Mouse (Mus musculus): ENCODE measurements around the gene Fam189a1. TPM values are rescaled to one million over a fixed set of nuclear protein-coding genes. Genes with fewer than 3 reads are reported as not detected.

Fam189a1 gene
- 10 to 100 TPM; 26.4 to 34.3 TPM for total RNA-seq (2021)

GRCm38 (mm10) chr7:65156514-65156911 lies at the start of gene Fam189a1:
Gene Fam189a1, minus strand, starts transcription at chr7:65156570.
- peak; percentile 38 for DNase-seq
- intact Hi-C loops (cut with DNase I): no loop called here

DNA sequence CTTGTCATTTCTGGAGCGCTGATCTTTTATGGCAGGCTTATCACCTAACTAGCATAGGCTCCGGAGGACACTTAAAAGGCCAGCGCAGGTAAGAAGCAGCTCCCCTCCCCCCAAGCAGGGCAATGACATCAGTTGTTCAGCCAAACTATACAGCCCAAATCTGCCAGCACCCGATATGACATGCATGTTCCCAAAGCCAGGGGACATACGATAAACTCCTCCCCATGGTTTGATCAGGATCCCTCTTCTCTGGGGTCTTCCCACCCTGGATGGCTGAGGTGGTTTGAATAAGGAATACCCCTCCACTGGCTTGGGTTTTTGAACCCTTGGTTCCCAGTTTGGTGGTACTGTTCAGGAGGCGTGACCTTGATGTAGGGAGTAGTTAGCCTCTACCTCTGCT lies 49.7 kb upstream of the Fam189a1 start:
- intact Hi-C loops (cut with DNase I): no loop called here
- DNase-seq: no peak

GRCm38 (mm10) chr7:65202719-65203118 lies 46.3 kb upstream of the Fam189a1 start:
- intact Hi-C loops (cut with DNase I): no loop called here
- no peak for DNase-seq

DNA sequence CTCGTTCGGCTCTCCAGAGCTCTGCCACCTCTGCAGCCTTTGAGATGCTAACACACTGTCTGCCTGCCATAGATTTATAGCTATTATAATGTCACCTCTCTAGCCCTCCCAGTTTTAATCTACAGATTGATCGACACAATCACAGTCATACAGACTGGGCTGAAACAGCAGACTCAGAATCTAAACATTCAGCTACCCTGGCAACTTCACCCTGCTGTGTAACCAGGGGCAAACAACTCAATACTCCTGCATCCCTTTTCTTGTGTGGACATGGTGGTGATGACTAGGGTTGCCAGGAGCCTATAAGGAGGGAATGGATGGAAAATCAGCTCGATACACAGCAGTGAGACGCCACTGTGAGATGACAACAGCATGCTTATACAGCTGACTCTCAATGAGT lies 24.3 kb upstream of the Fam189a1 start:
- intact Hi-C loops (cut with DNase I): no loop called here
- no peak for DNase-seq

DNA sequence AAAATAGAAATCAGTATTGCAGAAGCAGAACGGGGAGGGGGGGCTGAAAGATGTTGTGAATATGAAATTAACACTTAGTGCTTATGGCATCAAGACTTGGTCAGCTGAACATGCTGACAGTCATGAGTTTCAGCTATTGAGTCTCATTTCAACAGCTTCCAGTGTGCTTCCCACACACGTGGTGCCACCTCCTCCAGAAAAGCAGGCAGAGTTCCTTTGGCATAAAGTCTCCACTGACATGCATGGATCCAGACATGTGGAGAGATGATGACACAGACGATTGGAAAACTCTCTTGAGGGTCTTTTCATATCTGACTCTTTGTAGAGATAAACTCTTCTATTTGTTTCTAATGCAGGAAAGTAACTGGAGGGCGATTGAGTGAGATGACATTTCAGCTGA lies 14.4 kb upstream of the Fam189a1 start:
- DNase-seq: no peak
- intact Hi-C loops (cut with DNase I): no loop called here

GRCm38 (mm10) chr7:65157031-65158025 lies 958 bp upstream of the Fam189a1 start:
- intact Hi-C loops (cut with DNase I): no loop called here
- DNase-seq: no peak

DNA sequence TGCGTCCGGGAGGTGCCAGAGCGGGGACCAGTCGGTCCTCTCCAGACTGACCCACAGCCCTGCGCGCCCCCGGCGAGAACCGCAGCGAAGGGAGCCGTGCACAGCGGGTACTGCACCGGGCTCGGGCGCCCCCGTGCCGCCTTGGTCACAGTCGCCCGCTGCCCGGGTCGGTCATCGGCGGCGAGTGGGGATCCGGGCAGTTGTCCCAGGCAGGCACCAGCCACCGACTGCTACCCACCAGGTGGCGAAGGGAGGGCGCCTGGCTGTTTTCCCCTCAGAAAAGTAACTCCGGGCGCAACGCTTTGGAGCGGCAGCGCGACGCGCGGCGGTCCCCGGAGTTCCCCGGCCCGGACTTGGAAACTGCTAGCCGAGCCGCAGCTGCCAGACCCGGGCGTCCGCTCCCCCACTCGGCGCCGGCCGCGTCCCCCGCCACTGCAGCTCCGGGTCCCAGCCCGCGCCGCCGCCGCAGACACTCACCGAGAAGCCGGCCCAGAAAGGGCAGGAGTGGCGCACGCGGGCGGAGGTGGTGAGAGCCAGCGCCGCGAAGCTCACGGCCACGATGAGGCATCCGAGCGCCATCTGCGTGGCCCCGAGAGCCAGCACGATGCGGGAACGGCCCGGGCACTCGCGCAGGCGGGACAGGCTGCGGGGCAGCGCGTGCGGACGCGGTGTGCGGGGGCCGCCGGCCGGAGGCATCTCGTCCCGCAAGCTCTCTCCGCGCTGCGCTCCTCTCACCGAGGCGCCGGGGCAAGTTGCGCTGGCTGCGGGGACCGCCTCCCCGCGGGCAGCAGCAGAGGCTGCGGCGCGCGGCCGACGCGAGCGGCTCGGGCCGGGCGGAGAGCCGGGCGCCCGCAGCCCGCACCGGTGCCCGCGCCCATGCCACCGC lies 499 bp downstream of the Fam189a1 start:
- peak; percentile 60 for DNase-seq
- intact Hi-C loops (cut with DNase I): no loop called here

DNA sequence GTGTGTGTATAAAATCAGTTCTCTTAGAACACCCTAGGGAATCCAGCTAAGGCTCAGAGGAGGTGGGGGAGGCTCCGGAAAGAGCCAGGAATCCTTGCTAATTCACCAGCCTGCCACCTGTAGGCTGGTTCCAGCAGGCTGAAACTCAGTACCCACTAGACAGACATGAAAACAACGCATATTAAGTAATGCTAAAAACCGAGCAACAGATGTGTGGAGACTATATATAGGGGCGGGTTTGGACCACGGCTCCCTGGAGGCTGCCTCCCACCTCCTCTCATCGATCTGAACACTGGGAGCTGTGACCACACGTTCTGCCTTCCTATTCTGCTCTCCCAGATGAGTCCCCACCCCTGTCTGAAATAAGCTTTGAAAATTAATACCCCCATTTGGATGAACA lies 1.8 kb downstream of the Fam189a1 start:
- intact Hi-C loops (cut with DNase I): no loop called here
- no peak for DNase-seq

DNA sequence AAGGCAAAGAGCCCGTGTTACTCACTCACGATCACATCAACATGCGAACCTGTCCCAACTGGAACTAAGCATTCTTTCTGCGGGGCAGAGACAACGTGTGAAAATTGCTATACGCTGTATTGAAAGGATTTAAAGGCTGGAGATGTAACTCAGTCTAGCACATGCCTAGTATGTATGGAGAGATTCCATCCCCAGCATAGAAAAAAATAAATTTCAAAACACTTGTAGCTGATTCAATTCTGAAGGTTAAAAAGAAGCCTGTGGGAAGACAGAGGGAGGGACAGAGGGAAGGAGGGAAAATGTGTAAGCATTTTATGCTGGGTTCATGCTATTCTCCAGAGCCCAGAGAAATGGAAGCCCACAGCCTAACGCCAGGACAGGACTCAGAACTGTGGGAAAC lies 2.5 kb downstream of the Fam189a1 start:
- no peak for DNase-seq
- intact Hi-C loops (cut with DNase I): no loop called here

- intact Hi-C loops (cut with DNase I): no loop called here
- no peak for DNase-seq
These were observed 4.8 kb downstream of the Fam189a1 start for GRCm38 (mm10) chr7:65151526-65151925.

GRCm38 (mm10) chr7:65149040-65149439 lies 7.3 kb downstream of the Fam189a1 start:
- no peak for DNase-seq
- intact Hi-C loops (cut with DNase I): no loop called here

GRCm38 (mm10) chr7:65144881-65145280 lies 11.5 kb downstream of the Fam189a1 start:
- intact Hi-C loops (cut with DNase I): no loop called here
- peak; percentile 54 for DNase-seq

GRCm38 (mm10) chr7:65141907-65142698 lies 14.3 kb downstream of the Fam189a1 start:
- peak; percentile 81 for DNase-seq
- intact Hi-C loops (cut with DNase I): no loop called here

GRCm38 (mm10) chr7:65140832-65141231 lies 15.5 kb downstream of the Fam189a1 start:
- no peak for DNase-seq
- intact Hi-C loops (cut with DNase I): no loop called here

DNA sequence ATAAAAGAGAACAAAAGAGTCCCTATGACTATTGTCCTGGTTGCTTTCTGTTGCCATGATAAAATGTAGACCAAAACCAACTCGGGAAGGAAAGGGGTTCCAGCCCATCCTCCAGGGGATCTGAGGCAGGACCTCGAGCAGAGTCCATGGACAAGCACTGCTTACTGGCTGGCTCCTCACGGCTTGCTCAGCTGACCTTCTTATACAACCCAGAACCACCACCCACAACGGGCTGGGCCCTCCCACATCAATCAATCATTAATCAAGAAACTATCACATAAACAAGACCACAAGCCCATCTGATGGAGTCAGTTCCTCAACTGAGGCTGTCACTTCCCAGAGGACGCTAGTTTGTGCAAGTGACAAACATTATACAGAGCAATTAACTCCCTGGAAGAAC lies 16.3 kb downstream of the Fam189a1 start:
- DNase-seq: no peak
- intact Hi-C loops (cut with DNase I): no loop called here

- no peak for DNase-seq
- intact Hi-C loops (cut with DNase I): no loop called here
These were observed 32.6 kb downstream of the Fam189a1 start for GRCm38 (mm10) chr7:65123766-65124165.

GRCm38 (mm10) chr7:65116903-65117302 lies 39.5 kb downstream of the Fam189a1 start:
- intact Hi-C loops (cut with DNase I): no loop called here
- no peak for DNase-seq

DNA sequence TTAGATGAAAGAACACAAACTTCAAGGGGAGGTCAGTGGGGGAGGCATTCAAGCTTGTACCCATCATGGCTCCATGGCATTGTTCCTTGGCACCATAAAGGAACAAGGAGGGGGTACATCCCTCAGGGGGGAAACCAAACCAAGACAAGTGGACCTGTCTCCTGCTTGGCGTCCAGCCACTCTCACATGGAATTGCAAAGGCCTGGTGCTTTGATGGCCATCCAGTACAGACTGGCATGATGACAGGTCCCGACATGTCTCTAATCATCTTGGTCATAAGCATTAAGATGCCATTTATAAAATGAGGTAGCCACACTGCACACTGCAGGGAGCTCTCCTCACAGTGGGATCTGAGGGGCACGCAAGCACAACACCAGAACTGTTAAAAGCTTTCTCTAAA lies 41.0 kb downstream of the Fam189a1 start:
- DNase-seq: peak; percentile 56
- intact Hi-C loops (cut with DNase I): no loop called here

- intact Hi-C loops (cut with DNase I): no loop called here
- DNase-seq: no peak
These were observed 44.7 kb downstream of the Fam189a1 start for GRCm38 (mm10) chr7:65111664-65112063.

DNA sequence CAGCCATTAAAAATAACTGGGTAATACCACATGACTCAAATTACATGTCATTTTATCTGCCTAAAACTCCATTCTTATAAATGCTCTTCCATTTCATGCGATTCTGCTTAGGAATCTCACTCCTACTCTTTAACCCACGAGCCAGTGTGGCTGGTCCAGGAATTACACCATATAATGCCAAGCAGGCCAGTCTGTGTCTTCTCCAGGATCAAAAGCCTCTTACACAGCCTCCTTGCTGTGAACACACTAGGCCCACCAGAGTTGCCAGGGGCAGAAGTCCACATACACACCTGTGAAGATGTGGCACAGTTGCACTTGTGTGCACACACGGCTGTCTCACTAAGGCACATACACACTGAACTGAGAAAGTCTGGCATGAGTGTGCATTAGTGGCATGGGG lies 50.8 kb downstream of the Fam189a1 start:
- intact Hi-C loops (cut with DNase I): no loop called here
- no peak for DNase-seq

- peak; percentile 83 for DNase-seq
- intact Hi-C loops (cut with DNase I): no loop called here
These were observed 51.3 kb downstream of the Fam189a1 start for GRCm38 (mm10) chr7:65105097-65105467.
